Comparison of ENCODE assay signal across 8 mouse cellular contexts in the genomic region with DNA sequence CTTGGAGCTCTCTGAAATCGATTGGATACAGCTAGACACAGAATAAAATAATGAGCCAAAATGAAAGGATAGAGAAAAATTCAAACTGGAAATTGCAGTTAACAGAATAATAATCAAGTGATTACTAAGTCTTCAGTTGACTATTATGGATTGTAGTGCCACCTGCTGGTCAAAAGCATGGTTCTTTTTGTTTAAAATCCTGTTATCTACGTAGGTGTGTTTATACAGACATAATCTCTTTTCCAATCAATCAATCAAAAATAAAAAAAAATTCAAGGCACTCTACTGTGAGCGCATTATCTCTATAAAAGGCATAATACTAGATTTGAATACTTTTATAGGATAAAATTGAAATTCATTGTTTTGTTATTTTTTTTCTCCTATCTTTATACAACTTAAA. TPM values are rescaled to one million over a fixed set of nuclear protein-coding genes. Genes with fewer than 3 reads are reported as not detected.
DNase-seq lines count a peak whose midpoint lies in the region; ATAC-seq lines count a peak whose summit lies in the region.

No protein-coding gene starts in this region.

- peak; percentile 10 for DNase-seq in CD4-positive, CD25-positive, alpha-beta regulatory T cell, adult 2 months (ENCODE audit: low read depth, low spot score)
- DNase-seq in left cerebral cortex, adult 18-20 months (ENCODE audit: low spot score in 2 of 2) = peak; percentile 12 to 56
- DNase-seq in left cerebral cortex, adult 8-10 months (ENCODE audit: low spot score in 2 of 2) = no peak
- peak; percentile 57 for DNase-seq in cerebellum, adult 9-10 months
- peak; percentile 69 for DNase-seq in layer of hippocampus, adult 11-12 months (ENCODE audit: low spot score)
- DNase-seq in naive thymus-derived CD4-positive, alpha-beta T cell, adult 2 months (ENCODE audit: low read depth) = peak; percentile 1

- no peak for ATAC-seq in CD4-positive, CD25-positive, alpha-beta regulatory T cell, adult 4 months
- ATAC-seq in megakaryocyte-erythroid progenitor cell, adult 5-6 weeks (replicated peaks; ENCODE audit: low FRiP score, low TSS enrichment, poor library complexity, severe bottlenecking) = no peak

RNA-seq across cellular contexts. Expression of a gene that starts 33.5 kb away (rescaled TPM):
- polyA plus RNA-seq in CD4-positive, CD25-positive, alpha-beta regulatory T cell, adult 4 months (2017; shearing (Covaris generic)) = not detected
- total RNA-seq in left cerebral cortex, adult 18-20 months (2021) = 10 to 100 TPM; 73.1 to 83.3 TPM
- total RNA-seq in left cerebral cortex, adult 8-10 months (2022) = 10 to 100 TPM; 70.8 to 87.5 (median 79.7) TPM
- not detected in 2 replicates for total RNA-seq in megakaryocyte-erythroid progenitor cell, adult 5-6 weeks (2014; fragmentation: Nextera tagmentation)
- total RNA-seq in megakaryocyte-erythroid progenitor cell, adult 5-6 weeks (2017) = not detected in 2 replicates

Comparison
In these comparisons a context has a peak if more than half of its experiments do, and no peak if none do; other contexts are left out.
1. DNase-seq: peak in CD4-positive, CD25-positive, alpha-beta regulatory T cell, adult 2 months (single experiment), left cerebral cortex, adult 18-20 months (2 of 2), cerebellum, adult 9-10 months (single experiment), layer of hippocampus, adult 11-12 months (single experiment) and naive thymus-derived CD4-positive, alpha-beta T cell, adult 2 months (single experiment); none in left cerebral cortex, adult 8-10 months (0 of 2).
2. RNA of a gene that starts 33.5 kb away (total RNA-seq): 70.8 to 87.5 TPM in left cerebral cortex, adult 8-10 months and 73.1 to 83.3 TPM in left cerebral cortex, adult 18-20 months; not detected in megakaryocyte-erythroid progenitor cell, adult 5-6 weeks; every median in the first group is over 10 times any median in the second.